Mouse (Mus musculus) ES-Bruce4 (cell line): ENCODE data around the gene Fbxo31.

ENCODE experiments used
- CTCF ChIP-seq: IDR thresholded peaks from one replicate; pipeline ENCODE4 v1.8.1; 2011; ENCODE audit warnings: low read depth, low read length
- POLR2A ChIP-seq: IDR thresholded peaks from one replicate; pipeline ENCODE4 v1.8.1; 2011; ENCODE audit warnings: low read length; ENCODE audit not compliant: insufficient read depth

- TF ChIP-seq CTCF, result no peak
- no peak for TF ChIP-seq POLR2A
These were observed 53.3 kb downstream of the Fbxo31 start for GRCm38 (mm10) chr8:121525111-121525818.
